Mouse (Mus musculus) heart, adult 2 months (tissue): ENCODE measurements around the gene Gm36864. TPM values are rescaled to one million over a fixed set of nuclear protein-coding genes. Genes with fewer than 3 reads are reported as not detected.
"Not testable (repeated sequence)": the region's sequence is repeated elsewhere in the genome, so short reads cannot be mapped to it uniquely, and the experiment has no call there.

Experiments used
- DNase-seq, 2 experiments: peaks; one replicate each; pipeline ENCODE4 v3.0.0; 2021
- H3K27ac ChIP-seq: fragments of 200-600 bp; 2 replicates; pipeline ENCODE4 v1.8.1; 2022
- H3K27me3 ChIP-seq: fragments of 200-500 bp; 2 replicates; pipeline ENCODE4 v1.6.1; 2012; ENCODE audit warnings: mild to moderate bottlenecking, low read length, inconsistent platforms, mixed read lengths; ENCODE audit not compliant: control insufficient read depth, insufficient read depth
- H3K36me3 ChIP-seq: fragments of 200-500 bp; 2 replicates; pipeline ENCODE4 v1.6.1; 2012; ENCODE audit warnings: low read length, inconsistent platforms; ENCODE audit not compliant: control insufficient read depth, insufficient read depth
- H3K4me1 ChIP-seq: fragments of 200-500 bp; 2 replicates; pipeline ENCODE4 v1.6.1; 2011; ENCODE audit warnings: low read length; ENCODE audit not compliant: control insufficient read depth, insufficient read depth
- H3K4me3 ChIP-seq: fragments of 200-600 bp; 2 replicates; pipeline ENCODE4 v1.8.1; 2022
- H3K79me2 ChIP-seq: fragments of 200-500 bp; replicated peaks from 2 replicates; pipeline ENCODE4 v1.6.1; 2012; ENCODE audit warnings: mild to moderate bottlenecking, inconsistent platforms, low read length, moderate library complexity, mixed read lengths; ENCODE audit not compliant: control insufficient read depth, insufficient read depth
- H3K9ac ChIP-seq: fragments of 200-500 bp; 2 replicates; pipeline ENCODE4 v1.6.1; 2012; ENCODE audit warnings: low read depth, mild to moderate bottlenecking, control low read depth, inconsistent platforms, low read length, mixed read lengths
- CTCF ChIP-seq: fragments of 200-600 bp; IDR thresholded peaks from 2 replicates; pipeline ENCODE4 v1.8.1; 2022; ENCODE audit warnings: antibody characterized with exemption, mild to moderate bottlenecking, moderate library complexity
- EP300 ChIP-seq: fragments of 200-500 bp; IDR thresholded peaks from 2 replicates; pipeline ENCODE4 v1.6.1; 2011; ENCODE audit warnings: low read depth, low read length, control low read depth; ENCODE audit not compliant: insufficient read depth
- POLR2A ChIP-seq: fragments of 200-500 bp; IDR thresholded peaks from 2 replicates; pipeline ENCODE4 v1.6.1; 2011; ENCODE audit warnings: mild to moderate bottlenecking, low read depth, low read length, control low read depth; ENCODE audit not compliant: insufficient read depth
- WGBS: fragments of 180-500 bp; shearing (Covaris S2); methylation state at CpG from one replicate; pipeline ENCODE4 v1.1.7; 2018; 5-methylcytosine and 5-hydroxymethylcytosine counted together
- intact Hi-C: fragments of 180-260 bp; cut with DNase I; formaldehyde crosslinking; loops from one replicate; pipeline ENCODE4 v1.15.1; 2025
- polyA plus RNA-seq: library from polyadenylated mRNA; depleted of rRNA; stranded (reverse); fragments of >200 nt; gene quantifications from 2 replicates; pipeline ENCODE4 v1.2.3, GENCODE M21; 2012
- total RNA-seq, 2 experiments: library from RNA; stranded (reverse); gene quantifications; 2 replicates each; pipeline ENCODE4 v1.2.3; 2021

Gm36864 gene
- total and polyA plus RNA-seq, 3 experiments: not detected

DNA sequence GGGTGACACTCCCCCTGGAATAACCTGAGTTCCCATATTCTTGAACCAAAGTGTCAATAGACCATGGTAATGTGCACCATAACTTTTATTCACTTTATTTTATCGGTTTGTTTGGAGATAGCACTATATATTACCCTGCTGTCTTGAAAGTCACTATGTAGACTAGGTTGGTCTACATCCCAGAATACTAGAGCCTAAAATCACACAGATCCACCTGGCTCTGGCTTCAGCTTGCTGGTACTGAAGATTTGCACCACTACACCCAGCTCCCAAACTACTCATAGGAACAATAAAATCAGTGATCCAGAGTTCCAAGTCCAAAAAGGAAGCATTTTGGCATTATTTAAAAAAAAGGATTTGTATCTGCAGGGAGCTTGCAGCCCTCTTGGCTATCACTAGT, 20.3 kb upstream of the Gm36864 start, which contains the start of gene Klk1b5:
Gene Klk1b5, plus strand, starts transcription at position 301 of the 400 bp plus-strand sequence.
- no peak within 1 kb of the TSS for H3K27ac ChIP-seq
- H3K9ac ChIP-seq: no peak within 1 kb of the TSS
- TF ChIP-seq POLR2A (no peak), EP300 (no peak), CTCF (no peak)
- H3K4me1 ChIP-seq: no peaks in the 10 kb centered on the region
- no peak within 1 kb of the TSS for H3K4me3 ChIP-seq
- DNase-seq: no peak
- no peaks in the 10 kb centered on the region for H3K79me2 ChIP-seq
- WGBS: 80% methylated on average over 1 of the region's 1 CpGs
- intact Hi-C loops: no loop called here
- H3K36me3 ChIP-seq: no peaks in the 10 kb centered on the region
- no peaks in the 10 kb centered on the region for H3K27me3 ChIP-seq

DNA sequence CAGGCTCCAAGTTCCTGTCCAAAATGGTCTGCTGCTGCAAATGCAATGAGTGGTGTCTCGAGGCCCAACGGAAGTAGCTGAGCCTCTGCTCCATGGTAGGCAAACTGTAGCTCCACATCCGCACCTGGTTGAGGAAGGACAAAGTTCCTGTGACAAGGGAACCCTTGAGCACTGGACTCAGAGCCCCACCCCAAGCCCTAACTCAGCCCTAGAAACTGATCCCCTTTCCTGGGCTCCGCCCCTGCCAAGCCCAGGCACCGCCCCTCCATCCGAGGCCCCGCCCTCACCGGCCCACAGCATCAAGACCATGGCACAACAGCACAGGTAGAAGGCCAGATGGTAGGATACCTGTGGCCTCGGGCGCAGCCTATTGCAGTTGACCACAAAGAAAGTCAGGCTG, 14.4 kb upstream of the Gm36864 start:
- DNase-seq, H3K27me3 ChIP-seq, H3K27ac ChIP-seq, H3K4me3 ChIP-seq, H3K79me2 ChIP-seq, H3K9ac ChIP-seq, intact Hi-C loops, H3K36me3 ChIP-seq, H3K4me1 ChIP-seq: not testable (repeated sequence)
- 64% methylated on average over 9 of the region's 10 CpGs for WGBS

DNA sequence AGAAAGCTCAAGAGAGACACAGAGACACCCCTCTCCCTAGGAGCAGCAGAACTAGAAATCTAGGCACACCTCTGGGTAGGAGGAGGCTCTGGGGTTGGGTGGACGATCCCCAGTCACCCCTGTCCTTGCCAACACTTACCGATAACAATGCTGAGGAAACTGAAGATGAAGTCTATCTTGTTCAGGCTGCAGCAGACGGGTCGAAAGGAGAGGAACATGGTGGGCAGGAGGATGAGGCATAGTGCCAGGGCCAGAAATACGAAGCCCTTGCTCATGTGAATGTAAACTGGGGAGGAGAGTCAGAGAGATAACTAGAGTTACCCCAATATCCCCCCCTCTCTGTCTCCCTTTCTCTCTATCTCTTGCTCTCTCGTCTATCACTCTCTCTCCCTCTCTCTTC, 13.6 kb upstream of the Gm36864 start:
- H3K9ac ChIP-seq, DNase-seq, H3K27me3 ChIP-seq, H3K36me3 ChIP-seq, intact Hi-C loops, H3K79me2 ChIP-seq, H3K4me3 ChIP-seq, H3K27ac ChIP-seq, H3K4me1 ChIP-seq: not testable (repeated sequence)
- 52% methylated on average over 6 of the region's 6 CpGs for WGBS

DNA sequence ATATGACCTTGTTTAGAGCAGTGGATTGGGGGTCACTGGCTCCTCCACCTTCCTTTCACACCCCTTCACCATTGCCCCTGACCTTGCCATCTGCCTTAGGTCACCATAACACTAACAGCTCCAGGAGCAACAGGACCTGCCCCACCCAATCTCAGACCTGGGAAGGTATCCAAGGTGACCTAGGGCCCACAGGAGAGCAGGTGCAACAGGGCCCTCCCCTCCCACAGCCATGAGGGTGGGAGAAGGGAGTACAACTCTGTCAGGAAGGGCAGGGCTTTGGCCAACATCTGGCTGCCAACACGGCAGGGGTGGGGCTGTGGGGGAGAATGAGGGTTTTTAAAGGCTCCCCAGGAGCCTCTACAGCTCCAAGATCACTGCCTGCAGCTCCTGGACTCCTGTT, 10.9 kb upstream of the Gm36864 start, which contains the start of gene Klk1:
Gene Klk1, plus strand, starts transcription at position 285 of the 400 bp plus-strand sequence.
- no peak for DNase-seq
- no peak for TF ChIP-seq EP300
- no peak for TF ChIP-seq CTCF
- TF ChIP-seq POLR2A: no peak
- no peak within 1 kb of the TSS for H3K4me3 ChIP-seq
- no peaks in the 10 kb centered on the region for H3K79me2 ChIP-seq
- no peak within 1 kb of the TSS for H3K27ac ChIP-seq
- H3K36me3 ChIP-seq: no peaks in the 10 kb centered on the region
- H3K9ac ChIP-seq: no peak within 1 kb of the TSS
- intact Hi-C loops: no loop called here
- H3K4me1 ChIP-seq: no peaks in the 10 kb centered on the region
- 27% methylated on average over 1 of the region's 1 CpGs for WGBS
- no peaks in the 10 kb centered on the region for H3K27me3 ChIP-seq

DNA sequence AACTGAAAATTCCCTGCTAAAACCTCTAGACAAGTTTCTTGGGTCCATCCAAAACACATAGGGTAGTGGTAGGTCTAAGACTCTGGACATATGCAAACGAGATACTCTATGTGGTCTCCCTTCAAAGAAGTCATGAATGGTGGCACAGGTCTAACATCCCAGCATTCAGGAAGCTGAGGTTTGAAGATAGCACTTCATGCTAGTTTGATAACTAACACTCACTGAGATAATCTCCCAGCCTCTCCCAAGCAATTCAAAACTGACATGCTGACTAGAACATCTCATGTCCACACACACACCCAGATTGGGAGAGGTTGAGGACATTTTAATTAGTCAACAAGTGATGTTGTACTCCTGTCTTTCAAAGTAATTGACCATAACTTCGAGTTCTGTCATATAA, 3.9 kb downstream of the Gm36864 start:
- H3K79me2 ChIP-seq: no peaks in the 10 kb centered on the region
- no peak overlapping the region for H3K9ac ChIP-seq
- H3K36me3 ChIP-seq: no peaks in the 10 kb centered on the region
- no peak overlapping the region for H3K4me3 ChIP-seq
- no peaks in the 10 kb centered on the region for H3K27me3 ChIP-seq
- 38% methylated on average over 2 of the region's 2 CpGs for WGBS
- intact Hi-C loops: loop anchor here (10.0 kb wide), 1 partner anchor 65 kb away; the partner anchor contains the start of gene Clec11a
- no peaks in the 10 kb centered on the region for H3K4me1 ChIP-seq
- TF ChIP-seq EP300 (no peak), POLR2A (no peak), CTCF (no peak)
- no peak for DNase-seq
- no peak overlapping the region for H3K27ac ChIP-seq

DNA sequence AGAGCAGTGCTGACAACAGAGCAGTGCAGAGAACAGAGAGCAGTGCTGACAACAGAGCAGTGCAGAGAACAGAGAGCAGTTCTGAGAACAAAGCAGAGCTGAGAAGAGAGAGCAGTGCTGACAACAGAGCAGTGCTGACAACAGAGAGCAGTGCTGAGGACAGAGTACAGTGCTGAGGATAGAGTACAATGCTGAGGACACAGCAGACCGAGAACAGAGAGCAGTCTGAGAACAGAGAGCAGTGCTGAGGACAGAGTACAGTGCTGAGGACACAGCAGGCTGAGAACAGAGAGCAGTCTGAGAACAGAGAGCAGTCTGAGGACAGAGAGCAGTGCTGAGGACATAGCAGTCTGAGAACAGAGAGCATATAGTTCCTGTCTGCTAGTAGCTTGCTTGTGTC, 4.7 kb downstream of the Gm36864 start:
- no peaks in the 10 kb centered on the region for H3K79me2 ChIP-seq
- no peak overlapping the region for H3K9ac ChIP-seq
- H3K4me3 ChIP-seq: no peak overlapping the region
- no peak overlapping the region for H3K27ac ChIP-seq
- peaks cover 1% of the 10 kb centered on the region for H3K4me1 ChIP-seq
- intact Hi-C loops: loop anchor here (10.0 kb wide), 1 partner anchor 64 kb away; the partner anchor contains the start of gene Clec11a
- no peak for TF ChIP-seq EP300
- no peak for TF ChIP-seq POLR2A
- no peak for TF ChIP-seq CTCF
- H3K27me3 ChIP-seq: no peaks in the 10 kb centered on the region
- WGBS: 19% methylated on average over 1 of the region's 1 CpGs
- H3K36me3 ChIP-seq: no peaks in the 10 kb centered on the region
- no peak for DNase-seq
